Mouse (Mus musculus) liver, embryonic 16.5 days (tissue): ENCODE data around the gene Krtap21-1. TPM values are rescaled to one million over a fixed set of nuclear protein-coding genes. Genes with fewer than 3 reads are reported as not detected.

Experiments used
- ATAC-seq: fragments of 200-750 bp; cut with Nextera tagmentation; 2 replicates; pipeline ENCODE4 v1.8.0; 2017; ENCODE audit warnings: low read depth, mild to moderate bottlenecking, moderate number of reproducible peaks, moderate library complexity
- H3K27ac ChIP-seq: fragments of 300-500 bp; sonication (generic); 2 replicates; pipeline ENCODE4 v1.5.1; 2014; ENCODE audit warnings: mild to moderate bottlenecking, low read length
- H3K27me3 ChIP-seq: fragments of 300-500 bp; sonication (generic); 2 replicates; pipeline ENCODE4 v1.6.1; 2014; ENCODE audit warnings: low read depth, low read length, mixed read lengths; ENCODE audit not compliant: control insufficient read depth, insufficient read depth
- H3K36me3 ChIP-seq: fragments of 300-500 bp; sonication (generic); 2 replicates; pipeline ENCODE4 v1.6.1; 2014; ENCODE audit warnings: mild to moderate bottlenecking; ENCODE audit not compliant: control insufficient read depth, insufficient read depth
- H3K4me1 ChIP-seq: fragments of 300-500 bp; sonication (generic); 2 replicates; pipeline ENCODE4 v1.6.1; 2014; ENCODE audit warnings: low read depth, low read length, mixed read lengths; ENCODE audit not compliant: control insufficient read depth
- H3K4me2 ChIP-seq: fragments of 300-500 bp; sonication (generic); 2 replicates; pipeline ENCODE4 v1.6.1; 2014; ENCODE audit warnings: low read depth, low read length, mixed read lengths
- H3K4me3 ChIP-seq: fragments of 300-500 bp; sonication (generic); 2 replicates; pipeline ENCODE4 v1.5.1; 2014; ENCODE audit warnings: low read depth, mild to moderate bottlenecking, low read length
- H3K9ac ChIP-seq: fragments of 300-500 bp; sonication (generic); 2 replicates; pipeline ENCODE4 v1.6.1; 2014; ENCODE audit warnings: low read depth, low read length
- H3K9me3 ChIP-seq: fragments of 300-500 bp; sonication (generic); replicated peaks from 2 replicates; pipeline ENCODE4 v1.6.1; 2016; ENCODE audit warnings: low read length; ENCODE audit not compliant: control insufficient read depth
- WGBS: fragments of 180-500 bp; shearing (Covaris S2); extraction: QIAGEN DNeasy Blood & Tissue Kit; methylation state at CpG from one replicate; pipeline ENCODE4 v1.1.7; 2014; ENCODE audit not compliant: insufficient replicate concordance; 5-methylcytosine and 5-hydroxymethylcytosine counted together
- polyA plus RNA-seq: library from polyadenylated mRNA; unstranded; fragments of >200 nt; fragmentation: Nextera tagmentation; extraction: Ambion mirVana; gene quantifications from 2 replicates; pipeline ENCODE4 v1.2.1, GENCODE M21; 2015

Krtap21-1 gene
- polyA plus RNA-seq = not detected in 2 replicates

- no peaks in the 10 kb centered on the region for H3K36me3 ChIP-seq
- H3K9ac ChIP-seq = no peak within 1 kb of the TSS
- H3K27ac ChIP-seq = no peak within 1 kb of the TSS
- no peak for ATAC-seq
- no peaks in the 10 kb centered on the region for H3K9me3 ChIP-seq
- no peaks in the 10 kb centered on the region for H3K27me3 ChIP-seq
- H3K4me2 ChIP-seq = no peak within 1 kb of the TSS
- no peak within 1 kb of the TSS for H3K4me3 ChIP-seq
- WGBS = 34% methylated on average over 2 of the region's 2 CpGs
- H3K4me1 ChIP-seq = no peaks in the 10 kb centered on the region
Observed at GRCm38 (mm10) chr16:89403768-89404167, at the start of gene Krtap21-1. Gene Krtap21-1 (minus strand): TSS chr16:89403868.

GRCm38 (mm10) chr16:89429586-89429985, 25.9 kb upstream of the Krtap21-1 start:
- no peak overlapping the region for H3K27ac ChIP-seq
- ATAC-seq = no peak
- no peak overlapping the region for H3K4me2 ChIP-seq
- H3K27me3 ChIP-seq = no peaks in the 10 kb centered on the region
- WGBS = 57% methylated on average over 2 of the region's 2 CpGs
- H3K4me1 ChIP-seq = no peaks in the 10 kb centered on the region
- no peak overlapping the region for H3K9ac ChIP-seq
- H3K36me3 ChIP-seq = no peaks in the 10 kb centered on the region
- H3K4me3 ChIP-seq = no peak overlapping the region
- no peaks in the 10 kb centered on the region for H3K9me3 ChIP-seq

GRCm38 (mm10) chr16:89425310-89425709, 21.6 kb upstream of the Krtap21-1 start:
- Histone ChIP-seq H3K9me3 (no peaks in the 10 kb centered on the region), H3K4me3 (no peak overlapping the region), H3K9ac (no peak overlapping the region), H3K36me3 (no peaks in the 10 kb centered on the region), H3K27me3 (no peaks in the 10 kb centered on the region), H3K27ac (no peak overlapping the region), H3K4me1 (no peaks in the 10 kb centered on the region), H3K4me2 (no peak overlapping the region)
- WGBS = 70% methylated on average over 5 of the region's 5 CpGs
- ATAC-seq = no peak

GRCm38 (mm10) chr16:89420011-89420410, 16.3 kb upstream of the Krtap21-1 start, which contains the start of gene Krtap6-2:
Gene Krtap6-2 (minus strand): TSS chr16:89420111.
- Histone ChIP-seq H3K27me3 (no peaks in the 10 kb centered on the region), H3K36me3 (no peaks in the 10 kb centered on the region), H3K9ac (no peak within 1 kb of the TSS), H3K4me2 (no peak within 1 kb of the TSS), H3K9me3 (no peaks in the 10 kb centered on the region), H3K4me1 (no peaks in the 10 kb centered on the region), H3K27ac (no peak within 1 kb of the TSS), H3K4me3 (no peak within 1 kb of the TSS)
- ATAC-seq = no peak
- 56% methylated on average over 3 of the region's 3 CpGs for WGBS

- H3K27ac ChIP-seq = no peak overlapping the region
- no peaks in the 10 kb centered on the region for H3K27me3 ChIP-seq
- no peaks in the 10 kb centered on the region for H3K9me3 ChIP-seq
- no peaks in the 10 kb centered on the region for H3K36me3 ChIP-seq
- 66% methylated on average over 3 of the region's 3 CpGs for WGBS
- H3K4me1 ChIP-seq = no peaks in the 10 kb centered on the region
- no peak overlapping the region for H3K9ac ChIP-seq
- H3K4me2 ChIP-seq = no peak overlapping the region
- ATAC-seq = no peak
- no peak overlapping the region for H3K4me3 ChIP-seq
Observed at GRCm38 (mm10) chr16:89416311-89416710, 12.6 kb upstream of the Krtap21-1 start.

- H3K4me3 ChIP-seq = no peak overlapping the region
- no peak overlapping the region for H3K4me2 ChIP-seq
- H3K36me3 ChIP-seq = no peaks in the 10 kb centered on the region
- H3K27me3 ChIP-seq = no peaks in the 10 kb centered on the region
- H3K9ac ChIP-seq = no peak overlapping the region
- H3K27ac ChIP-seq = no peak overlapping the region
- ATAC-seq = no peak
- H3K4me1 ChIP-seq = no peaks in the 10 kb centered on the region
- no peaks in the 10 kb centered on the region for H3K9me3 ChIP-seq
- WGBS = 58% methylated on average over 5 of the region's 5 CpGs
Observed at GRCm38 (mm10) chr16:89410345-89411068, 6.8 kb upstream of the Krtap21-1 start.

- H3K27me3 ChIP-seq = no peaks in the 10 kb centered on the region
Observed at GRCm38 (mm10) chr16:89372734-89373461, 30.8 kb downstream of the Krtap21-1 start.

More at GRCm38 (mm10) chr16:89372734-89373461, 30.8 kb downstream of the Krtap21-1 start:
- no peaks in the 10 kb centered on the region for H3K36me3 ChIP-seq
- whole genome bisulfite sequencing = 46% methylated on average over 2 of the region's 2 CpGs
- no peak overlapping the region for H3K9ac ChIP-seq
- H3K27ac ChIP-seq = no peak overlapping the region
- no peak overlapping the region for H3K4me2 ChIP-seq
- H3K4me1 ChIP-seq = no peaks in the 10 kb centered on the region
- no peak for ATAC-seq
- H3K9me3 ChIP-seq = no peaks in the 10 kb centered on the region
- H3K4me3 ChIP-seq = no peak overlapping the region
